Mouse (Mus musculus): ENCODE results near the gene Epp13.
A peak's percentile ranks its signal among the peaks of the same experiment; 100 is the strongest.
"Not testable (repeated sequence)": the region's sequence is repeated elsewhere in the genome, so short reads cannot be mapped to it uniquely, and the experiment has no call there.

Gene Epp13

GRCm38 (mm10) chr7:6285842-6286705, 33.6 kb downstream of the Epp13 start, which contains the start of gene Zfp667:
Zfp667 (plus strand) TSS chr7:6286579.
- DNase-seq = peak; percentile 94 to 95

GRCm38 (mm10) chr7:6286921-6287531, 34.5 kb downstream of the Epp13 start:
- no peak for DNase-seq

- not testable (repeated sequence) for DNase-seq
These were observed 38.6 kb downstream of the Epp13 start for GRCm38 (mm10) chr7:6291121-6291520.

- not testable (repeated sequence) for DNase-seq
These were observed 48.3 kb downstream of the Epp13 start for GRCm38 (mm10) chr7:6300796-6301195.

GRCm38 (mm10) chr7:6330458-6331232, 78.1 kb downstream of the Epp13 start:
- no peak for DNase-seq

- DNase-seq = peak; percentile 62 to 68
These were observed 78.9 kb downstream of the Epp13 start, which contains the start of gene Zfp583 for GRCm38 (mm10) chr7:6331233-6331956. Zfp583 (minus strand) TSS chr7:6331285.

All from kidney, adult 8-10 months (tissue).